Mouse (Mus musculus): ENCODE data around the gene Sphk2.
"Not testable (repeated sequence)": the region's sequence is repeated elsewhere in the genome, so short reads cannot be mapped to it uniquely, and the experiment has no call there.

Gene Sphk2

GRCm38 (mm10) chr7:45697894-45698293, 19.9 kb downstream of the Sphk2 start:
- DNase-seq (ENCODE audit: low read depth, low spot score) = no peak

DNA sequence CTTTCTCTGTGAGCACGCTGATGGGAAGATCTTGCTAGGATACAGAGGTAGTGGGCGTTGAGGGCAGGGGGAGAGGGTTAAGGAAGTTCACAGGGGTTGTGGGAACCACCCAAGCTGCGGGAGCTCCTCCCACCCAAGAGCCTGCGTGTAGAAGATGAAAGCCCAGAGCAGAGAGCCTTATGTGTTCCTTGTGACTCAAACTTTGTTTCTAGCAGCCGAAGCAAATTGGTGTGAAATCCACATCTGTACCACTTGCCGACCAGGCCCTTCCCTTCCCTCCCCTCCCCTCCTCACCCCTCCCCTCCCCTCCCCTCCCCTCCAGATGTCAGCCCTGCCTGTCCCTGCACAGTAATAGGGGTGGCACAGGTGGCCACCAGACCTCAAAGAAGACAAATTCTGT, 22.7 kb downstream of the Sphk2 start:
- peak; percentile 45 for DNase-seq (ENCODE audit: low read depth, low spot score)

DNA sequence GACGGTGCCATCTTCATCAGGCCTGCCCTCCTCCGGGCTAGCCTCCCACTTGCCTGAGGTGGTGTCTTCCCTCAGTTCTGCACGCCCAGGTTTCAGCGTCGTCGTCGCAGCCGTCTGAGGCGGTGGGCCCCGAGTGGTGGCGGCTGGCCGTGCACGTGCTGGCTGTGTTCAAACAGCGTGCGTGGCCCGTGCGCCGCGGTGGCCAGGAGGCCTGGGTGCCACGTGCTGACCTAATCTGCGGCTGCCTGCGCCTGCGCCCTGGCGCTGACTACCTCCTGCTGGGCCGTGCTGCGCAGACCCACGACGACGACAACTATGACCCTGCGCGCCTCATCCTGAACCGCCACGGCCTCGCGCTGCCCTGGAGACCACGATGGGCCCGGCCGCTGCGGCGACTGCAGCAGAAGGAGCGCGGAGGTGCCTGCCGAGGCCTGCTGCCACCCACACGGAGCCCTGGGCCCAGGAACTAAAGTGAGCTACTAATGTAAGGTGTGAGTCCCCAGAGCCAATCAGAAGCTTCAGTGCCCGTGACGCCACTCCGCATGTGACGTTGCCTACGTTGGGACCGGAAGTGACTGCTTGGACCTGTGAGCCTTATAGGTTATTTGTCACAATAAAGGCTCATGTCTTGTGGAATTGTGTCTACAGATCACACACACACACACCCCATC, 23.7 kb downstream of the Sphk2 start, which contains the start of gene Sec1:
Gene Sec1 (minus strand): TSS at position 482 of the 671 bp plus-strand sequence.
- DNase-seq (ENCODE audit: low read depth, low spot score) = peak; percentile 3

GRCm38 (mm10) chr7:45692364-45692763, 25.4 kb downstream of the Sphk2 start:
- no peak for DNase-seq (ENCODE audit: low read depth, low spot score)

DNA sequence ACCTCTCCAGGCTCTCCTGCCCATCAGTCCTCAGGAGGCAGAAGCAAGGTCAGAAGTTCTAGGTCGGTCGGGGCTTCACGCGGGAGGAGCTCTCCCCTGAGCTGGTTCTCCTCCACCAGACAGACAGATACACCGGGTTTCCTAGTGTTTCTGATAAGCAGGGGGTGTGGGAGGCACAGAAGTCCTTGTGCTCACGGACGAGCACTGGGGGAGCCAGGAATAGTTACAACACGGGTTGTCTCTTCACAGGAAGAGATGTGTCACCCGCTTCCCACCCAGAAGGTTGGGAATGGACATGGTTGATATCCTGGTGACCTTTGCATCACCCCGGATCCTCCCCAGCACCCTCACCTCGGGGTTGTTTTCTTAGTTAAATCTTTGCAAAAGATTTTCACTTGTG, 28.0 kb downstream of the Sphk2 start:
- no peak for DNase-seq (ENCODE audit: low read depth, low spot score)

DNA sequence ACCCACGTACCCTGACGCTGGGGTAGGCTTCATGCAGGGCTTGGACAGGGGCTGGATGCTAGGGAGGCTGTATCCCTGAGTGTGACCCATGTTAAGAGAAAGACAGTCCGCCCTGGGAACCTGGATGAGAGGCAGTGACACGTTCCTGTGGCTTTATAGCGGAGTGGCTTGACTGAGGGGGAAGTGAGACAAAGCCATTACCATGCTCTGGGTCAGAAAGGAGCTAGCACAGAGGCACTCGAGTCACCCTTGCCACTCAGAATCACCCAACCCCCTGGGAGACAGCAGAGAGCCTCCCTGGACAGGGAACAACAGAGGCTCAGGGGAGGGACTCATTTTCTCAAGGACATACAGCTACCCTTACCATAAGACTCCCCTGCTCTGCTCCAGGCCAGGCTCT, 28.7 kb downstream of the Sphk2 start:
- peak; percentile 1 for DNase-seq (ENCODE audit: low read depth, low spot score)

GRCm38 (mm10) chr7:45686841-45687240, 31.0 kb downstream of the Sphk2 start:
- DNase-seq (ENCODE audit: low read depth, low spot score) = peak; percentile 53

- DNase-seq (ENCODE audit: low read depth, low spot score) = no peak
Observed at GRCm38 (mm10) chr7:45685811-45686210, 32.0 kb downstream of the Sphk2 start.

- no peak for DNase-seq (ENCODE audit: low read depth, low spot score)
Observed at GRCm38 (mm10) chr7:45683396-45684050, 34.3 kb downstream of the Sphk2 start, which contains the start of gene Ntn5. Gene Ntn5, plus strand, starts transcription at chr7:45684022.

DNA sequence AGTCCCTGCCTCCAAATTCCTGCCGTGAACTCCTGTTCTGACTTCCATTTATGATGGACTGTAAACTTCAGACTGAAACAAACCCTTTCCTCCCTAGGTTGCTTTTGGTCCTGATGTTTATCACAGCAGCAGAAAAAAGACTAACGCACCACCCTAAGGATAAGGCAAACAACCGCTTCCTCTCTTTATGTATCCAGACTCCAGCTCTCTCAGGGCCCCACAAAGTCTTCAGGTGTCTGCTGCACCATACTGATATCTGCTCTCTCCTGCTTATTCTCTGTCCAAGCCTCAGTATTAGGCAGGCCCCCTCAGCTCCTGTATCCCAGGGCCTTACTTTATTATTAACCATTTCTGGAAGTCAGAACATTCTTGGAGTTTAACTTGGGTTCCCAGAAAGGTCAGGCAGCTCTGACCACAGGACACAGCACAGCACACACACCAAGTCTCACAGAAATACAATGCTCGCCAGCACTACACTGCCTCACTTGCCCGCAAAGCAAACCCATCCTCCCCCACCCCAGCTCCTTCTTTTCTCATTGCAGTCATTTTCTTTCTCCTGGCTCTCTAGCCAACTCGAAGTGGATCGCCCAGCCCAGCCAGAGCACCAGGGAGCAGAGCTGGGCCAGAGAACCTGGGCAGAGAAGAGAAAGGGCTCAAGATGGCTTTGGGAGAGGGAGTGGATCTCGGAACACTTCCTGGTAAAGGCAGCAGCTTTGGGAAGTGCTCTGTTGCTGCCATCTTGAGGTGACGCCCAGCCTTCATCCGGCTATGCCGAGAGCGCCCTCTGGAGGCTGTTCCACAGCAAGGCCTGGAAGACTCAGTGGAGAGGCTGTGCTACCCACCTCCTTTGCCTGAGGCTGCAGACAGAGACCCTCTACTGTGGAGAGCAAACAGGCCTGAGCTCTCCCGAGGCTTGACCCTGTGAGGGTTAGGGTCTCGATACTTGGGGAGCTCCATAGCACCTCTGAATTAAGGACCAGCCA, 35.4 kb downstream of the Sphk2 start:
- DNase-seq (ENCODE audit: low read depth, low spot score) = peak; percentile 94

- peak; percentile 63 for DNase-seq (ENCODE audit: low read depth, low spot score)
Observed at GRCm38 (mm10) chr7:45681046-45681736, 36.6 kb downstream of the Sphk2 start.

GRCm38 (mm10) chr7:45679966-45680621, 37.7 kb downstream of the Sphk2 start:
- DNase-seq (ENCODE audit: low read depth, low spot score) = no peak

- no peak for DNase-seq (ENCODE audit: low read depth, low spot score)
Observed at GRCm38 (mm10) chr7:45678513-45678912, 39.3 kb downstream of the Sphk2 start.

GRCm38 (mm10) chr7:45677627-45678295, 40.0 kb downstream of the Sphk2 start:
- no peak for DNase-seq (ENCODE audit: low read depth, low spot score)

- peak; percentile 46 for DNase-seq (ENCODE audit: low read depth, low spot score)
Observed at GRCm38 (mm10) chr7:45668921-45669320, 48.9 kb downstream of the Sphk2 start.

- no peak for DNase-seq (ENCODE audit: low read depth, low spot score)
Observed at GRCm38 (mm10) chr7:45667761-45668160, 50.0 kb downstream of the Sphk2 start.

DNA sequence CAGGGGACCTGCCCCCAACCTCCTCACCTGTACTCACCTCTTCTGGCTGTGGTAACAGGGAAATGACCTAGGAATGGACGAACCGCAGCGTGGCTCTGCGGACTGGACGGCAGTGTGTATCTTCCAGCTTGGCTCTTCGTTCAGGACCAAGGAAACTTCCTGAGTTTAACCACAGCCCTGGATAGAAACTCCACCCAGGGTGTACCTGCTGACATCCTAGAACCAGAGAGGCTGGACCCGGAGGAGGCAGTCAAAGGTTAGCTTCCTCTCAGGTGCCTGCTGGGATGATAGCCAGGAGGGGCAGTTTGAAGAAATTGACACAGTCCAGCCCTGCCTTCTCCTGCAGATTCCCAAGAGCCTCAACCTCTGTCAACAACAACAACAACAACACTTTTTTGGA, 51.6 kb downstream of the Sphk2 start, which contains the start of gene Fut2:
Gene Fut2 (minus strand): TSS at position 234 of the 400 bp plus-strand sequence.
- no peak for DNase-seq (ENCODE audit: low read depth, low spot score)

DNA sequence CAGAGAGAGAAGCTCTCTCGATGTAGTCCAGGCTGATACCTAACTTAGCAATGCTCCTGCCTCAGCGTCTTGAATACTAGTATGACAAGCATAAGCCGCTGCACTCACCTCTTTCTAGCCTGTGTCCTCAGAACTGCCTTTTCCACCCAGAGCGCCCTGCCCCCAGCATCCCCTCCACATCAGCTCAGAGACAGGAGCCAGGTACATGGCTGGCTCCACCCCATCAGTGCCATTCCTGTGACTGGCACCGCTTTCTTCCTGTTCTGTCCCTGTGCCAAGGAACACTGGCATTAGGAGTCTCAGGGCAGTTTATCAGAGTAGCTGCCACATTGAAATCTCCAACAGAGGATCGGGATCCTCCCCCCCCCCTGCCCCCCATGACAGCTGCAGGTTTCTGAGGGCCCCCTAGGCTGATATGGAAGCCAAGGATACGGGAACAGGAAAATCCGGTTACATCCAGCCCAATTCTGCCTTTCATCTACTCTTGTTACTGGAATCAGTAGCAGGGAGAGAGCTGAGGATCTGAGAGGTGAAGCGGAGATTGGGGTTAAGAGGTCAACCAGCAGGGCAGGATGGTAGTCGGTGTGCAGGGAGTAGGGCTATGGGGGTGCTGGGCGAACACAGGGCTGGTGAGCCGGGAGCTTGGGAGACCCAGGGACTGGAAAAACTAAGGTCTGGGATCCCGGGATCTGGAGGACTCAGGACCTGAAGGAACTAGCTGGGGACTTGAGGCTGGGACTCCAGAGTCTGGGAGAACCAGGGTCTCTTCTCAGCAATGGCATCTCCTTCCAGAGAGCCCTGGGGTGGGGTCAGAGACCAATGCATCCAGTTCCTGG, 52.3 kb downstream of the Sphk2 start:
- DNase-seq (ENCODE audit: low read depth, low spot score) = no peak

GRCm38 (mm10) chr7:45661702-45662101, 56.1 kb downstream of the Sphk2 start:
- not testable (repeated sequence) for DNase-seq (ENCODE audit: low read depth, low spot score)

All from CD4-positive, CD25-positive, alpha-beta regulatory T cell, adult 2 months (primary cell).